ENCODE assay signal across 20 mouse cellular contexts in genomic region chr5:147003303-147003702, GRCm38 (mm10). TPM values are rescaled to one million over a fixed set of nuclear protein-coding genes. Genes with fewer than 3 reads are reported as not detected.
DNase-seq lines count a peak whose midpoint lies in the region; ATAC-seq and TF ChIP-seq lines count a peak whose summit lies in the region.
"Had no signal": no experiment of that assay in that cellular context is flagged by ENCODE, and none has a peak within 500 bp of the region (broad histone marks: within the 10 kb centered on the region; RNA-seq: fewer than 3 reads in every experiment).

No protein-coding gene starts in this region.

- no peak overlapping the region for H3K9ac ChIP-seq in lung, postnatal 0 days (replicated peaks; ENCODE audit: low read depth)
- H3K9ac ChIP-seq: embryonic facial prominence, embryonic 12.5 days; forebrain, postnatal 0 days; heart, embryonic 15.5 days; hindbrain, embryonic 15.5 days; liver, embryonic 13.5 days; midbrain, embryonic 13.5 days had no signal

- ATAC-seq in lung, postnatal 0 days, result no peak
- ATAC-seq: forebrain, postnatal 0 days; midbrain, embryonic 13.5 days had no signal

- no peak overlapping the region for H3K4me3 ChIP-seq in layer of hippocampus, adult 2 months
- no peak overlapping the region for H3K4me3 ChIP-seq in lung, postnatal 0 days (ENCODE audit: low read depth, low read length)
- no peak overlapping the region for H3K4me3 ChIP-seq in bone marrow, adult 2 months (replicated peaks; ENCODE audit: control insufficient read depth, low read depth, low read length)
- H3K4me3 ChIP-seq: embryonic facial prominence, embryonic 12.5 days; heart, embryonic 15.5 days; hindbrain, embryonic 15.5 days; limb, embryonic 10.5 days; liver, embryonic 13.5 days; megakaryocyte, embryonic 14.5 days; midbrain, embryonic 13.5 days had no signal

- peak; percentile 40 for TF ChIP-seq CTCF in layer of hippocampus, adult 2 months (conservative IDR thresholded peaks at IDR 0.05)
- TF ChIP-seq CTCF in lung, postnatal 0 days (IDR thresholded peaks at IDR 0.05), result 0 out of 2 replicates have a peak, but pooled peaks have one; percentile 18
- 0 out of 2 replicates have a peak, but pooled peaks have one; percentile 15 for TF ChIP-seq CTCF in bone marrow, adult 2 months (IDR thresholded peaks at IDR 0.05; ENCODE audit: control insufficient read depth, insufficient read depth, low read length)

- no peak for TF ChIP-seq EP300 in lung, postnatal 0 days (IDR thresholded peaks at IDR 0.05)

- H3K27me3 ChIP-seq in lung, postnatal 0 days (replicated peaks; ENCODE audit: insufficient read depth, low read length), result no peaks in the 10 kb centered on the region
- H3K27me3 ChIP-seq: embryonic facial prominence, embryonic 12.5 days; heart, embryonic 15.5 days; hindbrain, embryonic 15.5 days; liver, embryonic 13.5 days; midbrain, embryonic 13.5 days had no signal

- no peak overlapping the region for H3K4me2 ChIP-seq in lung, postnatal 0 days (replicated peaks; ENCODE audit: low read depth, low read length)
- H3K4me2 ChIP-seq: embryonic facial prominence, embryonic 12.5 days; heart, embryonic 15.5 days; hindbrain, embryonic 15.5 days; liver, embryonic 13.5 days; midbrain, embryonic 13.5 days had no signal

- DNase-seq in layer of hippocampus, adult 2 months (ENCODE audit: low spot score in 2 of 2), result no peak
- DNase-seq in layer of hippocampus, postnatal 14 days (ENCODE audit: low spot score in 2 of 2), result no peak
- DNase-seq in lung, postnatal 0 days (ENCODE audit: low spot score), result no peak
- no peak for DNase-seq in lung, postnatal 10 days
- no peak for DNase-seq in MN1 (ENCODE audit: low spot score)
- no peak for DNase-seq in layer of hippocampus, adult 11-12 months (ENCODE audit: low spot score)
- DNase-seq: adrenal gland, postnatal 36 days; cerebellum, adult 11 months; cerebellum, postnatal 14 days; forebrain, postnatal 0 days; kidney, postnatal 25 days; liver, embryonic 13.5 days; thymus, postnatal 14 days had no signal

- H3K9me3 ChIP-seq in lung, postnatal 0 days (ENCODE audit: low read length), result no peaks in the 10 kb centered on the region
- H3K9me3 ChIP-seq: heart, embryonic 15.5 days; hindbrain, embryonic 15.5 days; limb, embryonic 10.5 days; midbrain, embryonic 13.5 days had no signal

- no peaks in the 10 kb centered on the region for H3K4me1 ChIP-seq in lung, postnatal 0 days (ENCODE audit: insufficient read depth, low read depth, low read length)
- no peaks in the 10 kb centered on the region for H3K4me1 ChIP-seq in bone marrow, adult 2 months (ENCODE audit: control insufficient read depth, insufficient read depth, low read length)
- H3K4me1 ChIP-seq: embryonic facial prominence, embryonic 12.5 days; heart, embryonic 15.5 days; hindbrain, embryonic 15.5 days; liver, embryonic 13.5 days; midbrain, embryonic 13.5 days had no signal

- no peaks in the 10 kb centered on the region for H3K36me3 ChIP-seq in lung, postnatal 0 days (ENCODE audit: insufficient read depth, low read length)
- H3K36me3 ChIP-seq: embryonic facial prominence, embryonic 12.5 days; heart, embryonic 15.5 days; hindbrain, embryonic 15.5 days; limb, embryonic 10.5 days; liver, embryonic 13.5 days; midbrain, embryonic 13.5 days had no signal

- 63% methylated on average over 1 of the region's 1 CpGs for WGBS in lung, postnatal 0 days
- 48% methylated on average over 1 of the region's 1 CpGs for WGBS in bone marrow, adult 2 months

- TF ChIP-seq POLR2A in bone marrow, adult 2 months (IDR thresholded peaks at IDR 0.05; ENCODE audit: borderline replicate concordance, control insufficient read depth, low read depth, low read length), result no peak

- H3K27ac ChIP-seq in layer of hippocampus, adult 2 months, result no peak overlapping the region
- H3K27ac ChIP-seq in lung, postnatal 0 days (ENCODE audit: low read length), result no peak overlapping the region
- H3K27ac ChIP-seq in bone marrow, adult 2 months (ENCODE audit: control insufficient read depth, insufficient read depth, low read depth, low read length, poor library complexity), result no peak overlapping the region
- H3K27ac ChIP-seq: embryonic facial prominence, embryonic 12.5 days; heart, embryonic 15.5 days; hindbrain, embryonic 15.5 days; limb, embryonic 10.5 days; liver, embryonic 13.5 days; midbrain, embryonic 13.5 days had no signal

RNA-seq across cellular contexts. Expression of gene Mtif3, which starts 39.7 kb away (rescaled TPM):
- total RNA-seq in layer of hippocampus, adult 2 months (2021), result 10 to 100 TPM; 20.1 to 20.3 TPM
- total RNA-seq in layer of hippocampus, postnatal 14 days (2021), result 10 to 100 TPM; 18.1 to 19.3 TPM
- 18.5 and 19.2 TPM in 2 replicates for polyA plus RNA-seq in lung, postnatal 0 days (2015; fragmentation: Nextera tagmentation; extraction: Ambion mirVana)
- polyA plus RNA-seq in bone marrow, adult 2 months (2011; ENCODE audit: insufficient read depth, insufficient read length, low replicate concordance, missing spikeins), result 4.3 and 12.3 TPM in 2 replicates

RNA-seq across cellular contexts. Expression of gene Gtf3a, which starts 54.8 kb away (rescaled TPM):
- 10 to 100 TPM; 23.3 to 24.7 TPM for total RNA-seq in layer of hippocampus, adult 2 months (2021)
- 10 to 100 TPM; 23.5 to 26.5 TPM for total RNA-seq in layer of hippocampus, postnatal 14 days (2021)
- polyA plus RNA-seq in lung, postnatal 0 days (2015; fragmentation: Nextera tagmentation; extraction: Ambion mirVana), result 60.3 and 63.8 TPM in 2 replicates
- polyA plus RNA-seq in bone marrow, adult 2 months (2011; ENCODE audit: insufficient read depth, insufficient read length, low replicate concordance, missing spikeins), result 11.9 and 19.4 TPM in 2 replicates
